Mouse (Mus musculus): ENCODE measurements around the gene Tssc4. TPM values are rescaled to one million over a fixed set of nuclear protein-coding genes. Genes with fewer than 3 reads are reported as not detected.

Tssc4 gene
- total RNA-seq, 1 experiment, result 51.0 TPM

- no peaks in the 10 kb centered on the region for H3K9me3 ChIP-seq (ENCODE audit: control insufficient read depth, insufficient read depth, low read depth, low read length)
- TF ChIP-seq MAFK (IDR thresholded peaks at IDR 0.05; ENCODE audit: insufficient read depth, low read depth, low read length), result no peak
- no peak for TF ChIP-seq ZC3H11A (IDR thresholded peaks at IDR 0.05; ENCODE audit: borderline replicate concordance, low read depth, low read length)
- TF ChIP-seq ZNF384 (IDR thresholded peaks at IDR 0.05; ENCODE audit: low read depth, low read length), result no peak
- no peak for TF ChIP-seq CHD2 (IDR thresholded peaks at IDR 0.05; ENCODE audit: low read depth, low read length)
- TF ChIP-seq HCFC1 (IDR thresholded peaks at IDR 0.05; ENCODE audit: borderline replicate concordance, insufficient read depth, low read length), result no peak
- in situ Hi-C loops (cut with MboI; ENCODE audit: low sequenced_read_pairs in 2 of 2, unreplicated experiment in 2 of 2), result no loop called here
- H3K36me3 ChIP-seq (ENCODE audit: control insufficient read depth, insufficient read depth, low read length, poor library complexity, severe bottlenecking), result peaks cover 31% of the 10 kb centered on the region
- peaks cover 3 to 18% of the 10 kb centered on the region in 2 experiments; a peak in 3 of 4 replicates for H3K4me1 ChIP-seq (ENCODE audit: control insufficient read depth in 2 of 2, insufficient read depth in 2 of 2, low read length in 2 of 2, poor library complexity in 1 of 2)
- no peak for DNase-seq (ENCODE audit: low read depth, low spot score)
- H3K4me3 ChIP-seq (ENCODE audit: insufficient read depth in 1 of 2, low read depth in 1 of 2, low read length in 2 of 2, poor library complexity in 1 of 2, severe bottlenecking in 1 of 2), result peak overlapping the region; percentile 80 to 86
- peak overlapping the region; percentile 6; the same call in 1 of the 2 replicates for H3K27ac ChIP-seq (ENCODE audit: insufficient read depth, low read depth, low read length, poor library complexity, severe bottlenecking)
- peak overlapping the region; percentile 84 for H3K9ac ChIP-seq (ENCODE audit: insufficient read depth, low read depth, low read length, poor library complexity, severe bottlenecking)
Observed at GRCm38 (mm10) chr7:143055001-143055400, 14.0 kb upstream of the Tssc4 start.

DNA sequence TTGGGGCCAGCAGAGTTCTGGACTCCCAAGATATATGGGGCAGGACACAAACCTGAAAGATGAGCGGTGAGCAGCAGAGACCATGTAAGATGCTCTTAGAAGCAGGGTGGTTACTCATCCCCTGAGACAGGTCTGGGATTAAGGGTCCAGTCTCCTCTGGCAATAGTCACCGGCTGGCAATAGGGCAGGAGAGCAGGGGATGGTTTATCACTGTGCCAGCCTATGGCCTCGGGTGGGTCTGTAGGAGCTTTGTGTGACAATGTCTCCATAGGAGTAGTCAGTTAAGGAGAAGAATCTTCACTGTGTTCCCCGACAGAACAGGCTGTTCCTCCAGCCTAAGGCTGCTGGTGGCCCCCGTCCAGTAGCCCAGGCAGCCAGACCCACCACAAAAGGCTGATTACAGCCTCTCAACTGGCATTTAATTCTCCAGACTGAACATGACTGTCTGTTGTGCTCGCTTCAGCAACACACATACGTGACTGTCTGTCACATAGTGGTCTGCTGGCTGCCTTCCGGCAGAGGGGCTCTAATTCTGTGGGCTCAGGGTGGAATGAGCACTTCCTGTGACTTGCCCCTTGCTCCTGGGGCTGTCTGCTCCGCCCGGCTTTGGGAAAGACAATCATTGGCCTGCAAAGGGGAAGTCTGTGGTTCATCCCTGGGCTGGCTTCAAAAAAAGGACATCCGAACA is 13.4 kb upstream of the Tssc4 start:
- H3K4me3 ChIP-seq (ENCODE audit: insufficient read depth in 1 of 2, low read depth in 1 of 2, low read length in 2 of 2, poor library complexity in 1 of 2, severe bottlenecking in 1 of 2), result peak overlapping the region; percentile 8 to 86; a peak in 1 of 4 replicates
- DNase-seq (ENCODE audit: low read depth, low spot score), result no peak
- no peak overlapping the region for H3K27ac ChIP-seq (ENCODE audit: insufficient read depth, low read depth, low read length, poor library complexity, severe bottlenecking)
- peaks cover 34% of the 10 kb centered on the region for H3K36me3 ChIP-seq (ENCODE audit: control insufficient read depth, insufficient read depth, low read length, poor library complexity, severe bottlenecking)
- in situ Hi-C loops (cut with MboI; ENCODE audit: low sequenced_read_pairs in 2 of 2, unreplicated experiment in 2 of 2), result no loop called here
- H3K9me3 ChIP-seq (ENCODE audit: control insufficient read depth, insufficient read depth, low read depth, low read length), result no peaks in the 10 kb centered on the region
- peaks cover 3 to 18% of the 10 kb centered on the region in 2 experiments; a peak in 3 of 4 replicates for H3K4me1 ChIP-seq (ENCODE audit: control insufficient read depth in 2 of 2, insufficient read depth in 2 of 2, low read length in 2 of 2, poor library complexity in 1 of 2)
- 0 out of 2 replicates have a peak overlapping the region, but pooled peaks have one; percentile 5 for H3K9ac ChIP-seq (ENCODE audit: insufficient read depth, low read depth, low read length, poor library complexity, severe bottlenecking)
- no peak for TF ChIP-seq MAFK (IDR thresholded peaks at IDR 0.05; ENCODE audit: insufficient read depth, low read depth, low read length)
- no peak for TF ChIP-seq HCFC1 (IDR thresholded peaks at IDR 0.05; ENCODE audit: borderline replicate concordance, insufficient read depth, low read length)
- no peak for TF ChIP-seq ZNF384 (IDR thresholded peaks at IDR 0.05; ENCODE audit: low read depth, low read length)
- no peak for TF ChIP-seq ZC3H11A (IDR thresholded peaks at IDR 0.05; ENCODE audit: borderline replicate concordance, low read depth, low read length)
- TF ChIP-seq CHD2 (IDR thresholded peaks at IDR 0.05; ENCODE audit: low read depth, low read length), result no peak

DNA sequence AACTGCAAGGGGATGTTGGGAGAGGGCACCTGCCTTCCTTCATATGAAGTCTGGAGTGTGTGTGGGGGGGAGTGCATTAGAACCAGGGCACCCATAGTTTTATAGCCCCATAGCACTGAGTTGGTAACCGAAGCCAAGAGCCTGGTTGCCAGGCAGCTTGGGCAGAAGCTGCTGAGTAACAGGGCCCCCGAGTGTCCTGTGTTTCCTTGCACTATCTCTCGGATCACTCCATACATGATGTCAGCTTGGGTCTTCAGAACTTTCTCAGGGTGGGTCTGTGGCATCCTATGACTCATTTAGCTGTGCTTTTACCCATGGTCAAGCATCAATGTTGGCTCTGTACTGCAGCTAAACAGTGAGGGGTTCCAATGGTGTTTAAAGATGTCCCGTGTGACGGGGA is 12.0 kb upstream of the Tssc4 start:
- H3K9me3 ChIP-seq (ENCODE audit: control insufficient read depth, insufficient read depth, low read depth, low read length), result no peaks in the 10 kb centered on the region
- no peak overlapping the region for H3K4me3 ChIP-seq (ENCODE audit: insufficient read depth in 1 of 2, low read depth in 1 of 2, low read length in 2 of 2, poor library complexity in 1 of 2, severe bottlenecking in 1 of 2)
- H3K9ac ChIP-seq (ENCODE audit: insufficient read depth, low read depth, low read length, poor library complexity, severe bottlenecking), result no peak overlapping the region
- no peak for DNase-seq (ENCODE audit: low read depth, low spot score)
- H3K4me1 ChIP-seq (ENCODE audit: control insufficient read depth in 2 of 2, insufficient read depth in 2 of 2, low read length in 2 of 2, poor library complexity in 1 of 2), result peaks cover 4 to 24% of the 10 kb centered on the region in 2 experiments; a peak in 3 of 4 replicates
- in situ Hi-C loops (cut with MboI; ENCODE audit: low sequenced_read_pairs in 2 of 2, unreplicated experiment in 2 of 2), result no loop called here
- H3K36me3 ChIP-seq (ENCODE audit: control insufficient read depth, insufficient read depth, low read length, poor library complexity, severe bottlenecking), result peaks cover 40% of the 10 kb centered on the region
- H3K27ac ChIP-seq (ENCODE audit: insufficient read depth, low read depth, low read length, poor library complexity, severe bottlenecking), result no peak overlapping the region
- TF ChIP-seq ZNF384 (IDR thresholded peaks at IDR 0.05; ENCODE audit: low read depth, low read length) (no peak), CHD2 (IDR thresholded peaks at IDR 0.05; ENCODE audit: low read depth, low read length) (no peak), ZC3H11A (IDR thresholded peaks at IDR 0.05; ENCODE audit: borderline replicate concordance, low read depth, low read length) (no peak), MAFK (IDR thresholded peaks at IDR 0.05; ENCODE audit: insufficient read depth, low read depth, low read length) (no peak), HCFC1 (IDR thresholded peaks at IDR 0.05; ENCODE audit: borderline replicate concordance, insufficient read depth, low read length) (no peak)

DNA sequence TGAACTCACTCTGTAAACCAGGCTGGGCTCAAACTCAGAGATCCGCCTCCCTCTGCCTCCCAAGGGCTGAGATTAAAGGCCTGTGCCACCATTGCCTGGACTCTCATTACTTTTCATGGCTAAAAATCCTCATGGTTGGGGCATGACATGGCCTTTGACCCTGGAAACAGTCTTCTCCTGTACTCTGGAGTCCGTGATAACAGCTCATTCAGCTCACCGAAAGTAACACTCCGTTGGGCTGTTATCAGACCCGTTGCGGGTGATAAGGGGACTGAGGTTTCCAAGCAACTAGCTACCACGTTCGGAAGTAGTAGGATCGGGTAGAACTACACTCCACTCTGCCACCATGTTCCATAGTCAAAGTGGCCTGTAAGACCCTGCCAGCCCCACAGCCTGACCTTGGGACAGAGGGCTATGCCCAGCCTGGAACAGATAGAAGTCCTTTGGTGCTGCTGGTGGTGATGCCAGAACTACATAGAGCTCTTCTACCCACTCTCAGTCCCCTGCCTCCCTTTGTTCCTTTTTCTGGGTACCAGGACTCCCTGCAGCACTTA is 11.3 kb upstream of the Tssc4 start:
- Histone ChIP-seq H3K4me3 (ENCODE audit: insufficient read depth in 1 of 2, low read depth in 1 of 2, low read length in 2 of 2, poor library complexity in 1 of 2, severe bottlenecking in 1 of 2) (no peak overlapping the region), H3K36me3 (ENCODE audit: control insufficient read depth, insufficient read depth, low read length, poor library complexity, severe bottlenecking) (peaks cover 47% of the 10 kb centered on the region), H3K4me1 (ENCODE audit: control insufficient read depth in 2 of 2, insufficient read depth in 2 of 2, low read length in 2 of 2, poor library complexity in 1 of 2) (peaks cover 9 to 30% of the 10 kb centered on the region in 2 experiments; a peak in 3 of 4 replicates), H3K27ac (ENCODE audit: insufficient read depth, low read depth, low read length, poor library complexity, severe bottlenecking) (no peak overlapping the region), H3K9me3 (ENCODE audit: control insufficient read depth, insufficient read depth, low read depth, low read length) (no peaks in the 10 kb centered on the region), H3K9ac (ENCODE audit: insufficient read depth, low read depth, low read length, poor library complexity, severe bottlenecking) (no peak overlapping the region)
- DNase-seq (ENCODE audit: low read depth, low spot score), result no peak
- in situ Hi-C loops (cut with MboI; ENCODE audit: low sequenced_read_pairs in 2 of 2, unreplicated experiment in 2 of 2), result no loop called here
- TF ChIP-seq MAFK (IDR thresholded peaks at IDR 0.05; ENCODE audit: insufficient read depth, low read depth, low read length), result no peak
- no peak for TF ChIP-seq CHD2 (IDR thresholded peaks at IDR 0.05; ENCODE audit: low read depth, low read length)
- TF ChIP-seq ZNF384 (IDR thresholded peaks at IDR 0.05; ENCODE audit: low read depth, low read length), result no peak
- TF ChIP-seq HCFC1 (IDR thresholded peaks at IDR 0.05; ENCODE audit: borderline replicate concordance, insufficient read depth, low read length), result no peak
- no peak for TF ChIP-seq ZC3H11A (IDR thresholded peaks at IDR 0.05; ENCODE audit: borderline replicate concordance, low read depth, low read length)
